Comparison of ENCODE assay signal across 9 mouse cellular contexts in the genomic region with DNA sequence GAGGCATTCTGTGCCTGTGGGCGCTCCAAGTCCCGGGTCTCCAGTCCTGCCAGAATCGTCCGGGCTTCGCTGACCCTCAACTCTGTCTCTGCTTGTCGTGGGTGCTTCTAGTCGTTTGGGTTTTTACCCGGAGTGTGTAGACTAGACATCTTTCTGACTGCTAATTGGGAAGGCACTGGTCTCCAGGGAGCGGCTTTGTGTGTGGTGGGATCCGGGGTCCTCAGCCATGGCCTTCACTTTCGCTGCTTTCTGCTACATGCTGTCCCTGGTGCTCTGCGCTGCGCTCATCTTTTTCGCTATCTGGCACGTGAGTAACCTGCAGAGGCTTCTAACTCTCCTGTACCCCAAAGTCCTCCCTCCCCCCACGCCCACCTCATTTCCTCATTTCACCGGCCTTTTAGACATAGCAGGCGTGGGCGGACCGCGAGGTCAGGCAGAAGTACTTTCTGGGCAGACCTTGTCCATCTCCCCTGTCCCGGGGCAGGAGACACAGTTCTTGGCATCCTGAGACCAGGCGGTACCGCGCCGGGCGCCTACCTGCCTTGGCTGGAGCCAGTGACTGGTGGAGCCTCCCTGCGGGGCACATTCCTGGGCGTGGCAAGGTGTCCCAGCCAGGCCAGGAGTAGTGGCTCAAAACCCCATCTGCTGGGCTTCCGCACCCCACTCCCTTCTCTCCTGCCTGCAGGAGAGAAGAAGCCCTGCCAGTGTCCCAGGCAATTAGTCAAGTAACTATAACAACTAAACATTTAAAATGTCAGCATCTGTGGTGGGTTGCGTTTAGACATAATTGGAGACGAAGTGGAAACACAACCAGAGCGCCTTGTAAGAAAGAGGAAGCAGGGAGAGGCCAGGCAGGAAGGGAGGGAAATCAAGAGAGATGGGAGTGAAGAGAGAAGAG. TPM values are rescaled to one million over a fixed set of nuclear protein-coding genes. Genes with fewer than 3 reads are reported as not detected.
A peak's percentile ranks its signal among the peaks of the same experiment; 100 is the strongest.
DNase-seq lines count a peak whose midpoint lies in the region; ATAC-seq and TF ChIP-seq lines count a peak whose summit lies in the region.
"Had no signal": no experiment of that assay in that cellular context is flagged by ENCODE, and none has a peak within 500 bp of the region (broad histone marks: within the 10 kb centered on the region; RNA-seq: fewer than 3 reads in every experiment).

No protein-coding gene starts in this region.

- H3K4me1 ChIP-seq in heart, embryonic 12.5 days (replicated peaks), result peaks cover 16% of the 10 kb centered on the region
- peaks cover 31% of the 10 kb centered on the region for H3K4me1 ChIP-seq in embryonic facial prominence, embryonic 10.5 days
- peaks cover 11% of the 10 kb centered on the region; the same call in 1 of the 2 replicates for H3K4me1 ChIP-seq in intestine, embryonic 14.5 days (replicated peaks; ENCODE audit: control insufficient read depth, insufficient read depth, low read length)
- H3K4me1 ChIP-seq in midbrain, embryonic 12.5 days, result peaks cover 20% of the 10 kb centered on the region

- peak overlapping the region; percentile 94 for H3K4me2 ChIP-seq in heart, embryonic 12.5 days
- peak overlapping the region; percentile 97 for H3K4me2 ChIP-seq in intestine, embryonic 14.5 days (ENCODE audit: low read length)
- H3K4me2 ChIP-seq in midbrain, embryonic 12.5 days (replicated peaks), result peak overlapping the region; percentile 99

- whole genome bisulfite sequencing in heart, embryonic 12.5 days, result 4% methylated on average over 33 of the region's 33 CpGs
- WGBS in embryonic facial prominence, embryonic 10.5 days, result 3% methylated on average over 33 of the region's 33 CpGs
- 3% methylated on average over 33 of the region's 33 CpGs for WGBS in intestine, embryonic 14.5 days
- WGBS in midbrain, embryonic 12.5 days, result 4% methylated on average over 33 of the region's 33 CpGs

- DNase-seq in heart, postnatal 4 days, result no peak
- DNase-seq in embryonic facial prominence, embryonic 10.5 days (ENCODE audit: low spot score), result peak; percentile 40
- DNase-seq in intestine, embryonic 14.5 days (ENCODE audit: low spot score), result peak; percentile 61
- no peak for DNase-seq in adrenal gland, postnatal 10 days
- no peak for DNase-seq in cerebellum, adult 9-10 months

- H3K79me2 ChIP-seq in C2C12 (ENCODE audit: control insufficient read depth, insufficient read depth), result no peaks in the 10 kb centered on the region

- no peak overlapping the region for H3K27ac ChIP-seq in heart, embryonic 12.5 days (ENCODE audit: poor library complexity, severe bottlenecking)
- peak overlapping the region; percentile 85 for H3K27ac ChIP-seq in embryonic facial prominence, embryonic 10.5 days (replicated peaks)
- no peak overlapping the region for H3K27ac ChIP-seq in intestine, embryonic 14.5 days (ENCODE audit: low read depth)
- no peak overlapping the region for H3K27ac ChIP-seq in midbrain, embryonic 12.5 days (replicated peaks)

- no peaks in the 10 kb centered on the region for H3K36me3 ChIP-seq in heart, embryonic 12.5 days
- H3K36me3 ChIP-seq in C2C12 (ENCODE audit: control insufficient read depth, insufficient read depth), result no peaks in the 10 kb centered on the region
- H3K36me3 ChIP-seq in embryonic facial prominence, embryonic 10.5 days (replicated peaks), result no peaks in the 10 kb centered on the region
- no peaks in the 10 kb centered on the region for H3K36me3 ChIP-seq in intestine, embryonic 14.5 days (ENCODE audit: control insufficient read depth, insufficient read depth, low read length)
- no peaks in the 10 kb centered on the region for H3K36me3 ChIP-seq in midbrain, embryonic 12.5 days

- H3ac ChIP-seq in C2C12 (ENCODE audit: control insufficient read depth, insufficient read length, low read depth), result no peak overlapping the region

- ATAC-seq in heart, embryonic 12.5 days (ENCODE audit: insufficient number of reproducible peaks, low FRiP score), result no peak
- no peak; the same call in 1 of the 2 replicates for ATAC-seq in intestine, embryonic 14.5 days (replicated peaks; ENCODE audit: low FRiP score, low TSS enrichment, low read depth)
- ATAC-seq in midbrain, embryonic 12.5 days (ENCODE audit: low FRiP score, low read depth), result peak; percentile 18; the same call in 1 of the 2 replicates
- ATAC-seq: Patski had no signal

- peak overlapping the region; percentile 57 for H3K4me3 ChIP-seq in heart, embryonic 12.5 days
- peak overlapping the region; percentile 14 for H3K4me3 ChIP-seq in C2C12 (ENCODE audit: insufficient read depth, poor library complexity, severe bottlenecking)
- peak overlapping the region; percentile 71 for H3K4me3 ChIP-seq in embryonic facial prominence, embryonic 10.5 days
- H3K4me3 ChIP-seq in intestine, embryonic 14.5 days (ENCODE audit: low read depth, low read length), result peak overlapping the region; percentile 46
- H3K4me3 ChIP-seq in midbrain, embryonic 12.5 days, result peak overlapping the region; percentile 63

- no peaks in the 10 kb centered on the region for H3K9me3 ChIP-seq in heart, embryonic 12.5 days (replicated peaks)
- no peaks in the 10 kb centered on the region for H3K9me3 ChIP-seq in embryonic facial prominence, embryonic 10.5 days
- no peaks in the 10 kb centered on the region for H3K9me3 ChIP-seq in intestine, embryonic 14.5 days (ENCODE audit: control insufficient read depth, low read length)
- H3K9me3 ChIP-seq in midbrain, embryonic 12.5 days, result no peaks in the 10 kb centered on the region

- no peak for TF ChIP-seq CTCF in C2C12 (IDR thresholded peaks at IDR 0.05; ENCODE audit: control insufficient read depth, insufficient read depth, insufficient read length)

- peaks cover 58% of the 10 kb centered on the region for H3K27me3 ChIP-seq in heart, embryonic 12.5 days (replicated peaks)
- H3K27me3 ChIP-seq in C2C12 (ENCODE audit: control insufficient read depth, insufficient read depth, insufficient read length), result no peaks in the 10 kb centered on the region
- peaks cover 76% of the 10 kb centered on the region for H3K27me3 ChIP-seq in embryonic facial prominence, embryonic 10.5 days (replicated peaks; ENCODE audit: low read depth, poor library complexity, severe bottlenecking)
- H3K27me3 ChIP-seq in intestine, embryonic 14.5 days (replicated peaks; ENCODE audit: control insufficient read depth, insufficient read depth, low read length), result peaks cover 43% of the 10 kb centered on the region
- peaks cover 52% of the 10 kb centered on the region for H3K27me3 ChIP-seq in midbrain, embryonic 12.5 days

- no peaks in the 10 kb centered on the region for H3K79me3 ChIP-seq in C2C12 (ENCODE audit: low read depth)

- H3K9ac ChIP-seq in heart, embryonic 12.5 days, result peak overlapping the region; percentile 66
- peak overlapping the region; percentile 48; the same call in 1 of the 2 replicates for H3K9ac ChIP-seq in intestine, embryonic 14.5 days (ENCODE audit: low read length)
- H3K9ac ChIP-seq in midbrain, embryonic 12.5 days (replicated peaks), result peak overlapping the region; percentile 64; the same call in 1 of the 2 replicates

TF ChIP-seq in C2C12, 6 proteins besides CTCF, POLR2A, EP300 and RAD21:
- TF ChIP-seq USF1 (IDR thresholded peaks at IDR 0.05; ENCODE audit: low read depth) (no peak), FOSL1 (IDR thresholded peaks at IDR 0.05; ENCODE audit: insufficient read depth, low read length, poor library complexity, severe bottlenecking) (no peak), CEBPB (IDR thresholded peaks at IDR 0.05; ENCODE audit: low read depth) (no peak), MYOG (IDR thresholded peaks at IDR 0.05; ENCODE audit: control insufficient read depth, extremely low read depth, insufficient read length) (no peak)

RNA-seq across cellular contexts. Expression of a gene that starts 1.0 kb away (rescaled TPM):
- 0.27 and 0.36 TPM in 2 replicates for polyA plus RNA-seq in heart, embryonic 12.5 days (2016; fragmentation: Nextera tagmentation; extraction: Ambion mirVana)
- total RNA-seq in heart, postnatal 4 days (2021), result not detected
- polyA plus RNA-seq in C2C12 (2012; fragmentation: generic; extraction: Trizol), result 0.07 TPM
- polyA plus RNA-seq in embryonic facial prominence, embryonic 10.5 days (2016; fragmentation: Nextera tagmentation; extraction: Ambion mirVana), result 0.24 and 0.57 TPM in 2 replicates
- 0.31 and 0.41 TPM in 2 replicates for polyA plus RNA-seq in intestine, embryonic 14.5 days (2014; fragmentation: Nextera tagmentation; extraction: Ambion mirVana)
- polyA plus RNA-seq in midbrain, embryonic 12.5 days (2016; fragmentation: Nextera tagmentation; extraction: Ambion mirVana), result 1.3 and 1.7 TPM in 2 replicates
- total RNA-seq in adrenal gland, postnatal 10 days (2021), result not detected

Comparison
In these comparisons a context has a peak if more than half of its experiments do, and no peak if none do; other contexts are left out.
1. H3K4me3 ChIP-seq: peak in every context shown above with its lines; median percentile 71 in embryonic facial prominence, embryonic 10.5 days; 63 in midbrain, embryonic 12.5 days; 57 in heart, embryonic 12.5 days; 46 in intestine, embryonic 14.5 days; 14 in C2C12.
2. DNase-seq: peak in embryonic facial prominence, embryonic 10.5 days (single experiment) and intestine, embryonic 14.5 days (single experiment); none in heart, postnatal 4 days (single experiment), adrenal gland, postnatal 10 days (single experiment) and cerebellum, adult 9-10 months (single experiment).
3. Peak in every context shown above with its lines, with median percentiles within 50 percentile points of each other: H3K4me2 ChIP-seq and H3K9ac ChIP-seq.